Mouse (Mus musculus): Measurements from ENCODE around the gene Magt1.
A peak's percentile ranks its signal among the peaks of the same experiment; 100 is the strongest.
"Not testable (repeated sequence)": the region's sequence is repeated elsewhere in the genome, so short reads cannot be mapped to it uniquely, and the experiment has no call there.

Magt1 gene

GRCm38 (mm10) chrX:106011465-106012159, at the start of gene Magt1:
Gene Magt1, minus strand, starts transcription at chrX:106011906.
- DNase-seq: peak; percentile 89

DNA sequence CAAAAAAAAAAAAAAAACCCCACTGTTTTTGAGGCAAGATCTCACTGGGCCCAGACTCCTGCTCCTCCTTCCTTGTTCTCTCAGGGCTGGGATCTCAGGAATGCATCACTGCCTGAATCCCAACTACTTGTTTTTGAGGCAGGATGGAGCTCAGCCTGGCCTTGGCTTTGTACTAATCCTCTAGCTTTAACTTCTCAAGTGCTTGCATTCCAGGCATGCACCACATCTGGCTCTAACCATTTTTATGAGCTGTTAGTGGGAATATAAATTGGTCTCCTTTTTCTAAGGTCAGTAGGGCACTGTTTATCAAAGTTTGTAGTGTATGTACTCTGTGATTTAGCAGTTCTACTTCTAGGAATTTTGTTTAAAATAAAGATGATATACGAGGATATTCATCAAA, 36.5 kb upstream of the Magt1 start:
- no peak for DNase-seq

DNA sequence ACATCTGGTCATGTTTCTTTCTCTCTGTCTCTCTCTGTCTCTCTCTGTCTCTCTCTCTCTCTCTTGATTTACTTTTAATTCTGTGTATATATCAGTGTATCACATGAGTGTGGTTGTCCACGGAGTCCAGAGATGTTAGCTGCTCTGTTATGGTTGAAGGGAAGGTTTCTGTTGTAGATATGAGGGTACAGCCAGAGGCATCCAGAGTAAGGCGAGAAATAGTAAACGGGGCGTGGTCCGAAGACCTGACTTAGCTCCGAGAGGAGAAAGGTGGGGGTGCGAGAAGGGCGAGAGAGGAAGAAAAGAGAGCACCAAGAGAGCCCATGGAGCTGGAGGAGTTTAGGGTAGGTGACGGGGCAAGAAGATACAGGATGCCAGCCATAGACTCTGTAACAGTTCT, 34.2 kb upstream of the Magt1 start:
- no peak for DNase-seq

DNA sequence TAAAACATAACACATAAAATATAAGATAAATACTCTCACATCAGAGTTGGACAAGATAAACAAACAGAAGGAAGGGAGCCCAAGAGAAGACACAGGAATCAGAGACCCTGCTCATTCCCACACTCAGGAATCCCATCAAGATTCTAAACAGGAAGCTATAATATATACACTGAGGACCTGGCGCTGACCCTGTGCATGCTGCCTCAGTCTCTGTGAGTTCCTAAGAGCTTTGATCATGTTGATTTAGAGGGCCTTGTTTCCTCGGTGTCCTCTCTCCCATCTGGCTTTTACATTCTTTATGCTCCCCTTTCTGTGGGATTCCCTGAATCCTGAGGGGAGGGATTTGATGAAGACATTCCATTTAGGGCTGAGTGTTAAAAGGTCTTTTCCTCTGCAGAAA, 33.7 kb upstream of the Magt1 start:
- no peak for DNase-seq

DNA sequence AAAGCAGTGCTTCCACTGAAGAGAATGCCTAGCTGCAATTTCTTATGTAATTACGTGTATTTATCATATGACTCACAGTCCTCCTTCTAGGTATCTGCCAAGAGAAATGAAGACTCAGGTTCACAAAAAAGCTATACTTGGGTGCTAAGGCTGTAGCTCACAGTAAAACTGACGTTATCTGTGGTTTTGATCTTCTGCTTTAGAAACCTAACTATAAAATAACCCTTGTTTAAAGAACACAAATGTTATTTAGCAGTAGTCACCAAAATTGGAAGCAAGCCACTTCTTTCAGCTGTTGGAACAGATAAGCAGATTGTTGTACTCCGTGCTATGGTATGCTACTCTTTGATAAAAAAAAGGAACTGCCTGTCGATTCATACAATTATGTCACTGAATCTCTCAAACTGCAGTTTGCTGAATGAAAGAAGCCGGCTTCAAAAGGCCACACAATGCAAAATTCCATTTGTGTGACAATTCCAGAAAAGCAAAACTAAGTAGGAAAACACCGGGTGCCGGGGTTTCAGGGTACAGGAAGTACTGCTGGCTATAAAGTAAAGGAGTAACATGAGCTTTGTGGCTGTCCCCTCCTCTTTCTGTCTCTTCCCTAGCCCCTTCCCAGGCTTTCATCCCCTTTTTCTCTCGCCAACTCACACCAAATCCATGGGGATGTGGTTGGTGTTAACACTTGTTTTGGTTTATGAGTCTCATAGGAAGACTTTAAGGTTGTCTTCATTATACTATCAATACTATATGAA, 32.3 kb upstream of the Magt1 start:
- DNase-seq: no peak

DNA sequence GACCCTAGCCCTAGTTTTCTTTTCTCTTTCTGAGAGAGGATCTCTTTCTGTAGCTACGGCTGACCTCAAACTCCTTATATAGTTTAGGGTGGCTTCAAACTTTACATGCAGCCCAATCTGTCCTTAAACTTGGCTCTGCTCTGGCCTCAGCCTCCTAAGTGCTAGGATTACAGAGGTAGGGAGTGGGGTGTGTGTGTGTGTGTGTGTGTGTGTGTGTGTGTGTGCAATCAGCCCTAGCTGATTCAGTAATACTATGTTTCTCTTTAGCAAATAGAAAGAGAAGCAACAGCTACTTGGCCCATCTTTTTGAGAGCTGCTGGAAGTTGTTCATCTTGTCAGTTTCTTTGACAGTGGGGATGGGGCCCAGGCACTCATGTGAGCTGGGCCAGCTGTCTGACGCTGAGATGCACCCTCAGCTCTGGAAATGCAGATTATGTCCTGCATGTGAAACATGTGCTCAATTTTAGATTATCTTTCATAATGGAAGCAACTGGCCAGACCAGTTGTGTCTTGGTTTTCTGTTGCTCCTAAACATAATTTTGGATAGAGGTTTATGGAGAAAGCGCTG, 25.6 kb upstream of the Magt1 start:
- no peak for DNase-seq

- DNase-seq: no peak
Observed at GRCm38 (mm10) chrX:106035727-106036126, 24.0 kb upstream of the Magt1 start.

DNA sequence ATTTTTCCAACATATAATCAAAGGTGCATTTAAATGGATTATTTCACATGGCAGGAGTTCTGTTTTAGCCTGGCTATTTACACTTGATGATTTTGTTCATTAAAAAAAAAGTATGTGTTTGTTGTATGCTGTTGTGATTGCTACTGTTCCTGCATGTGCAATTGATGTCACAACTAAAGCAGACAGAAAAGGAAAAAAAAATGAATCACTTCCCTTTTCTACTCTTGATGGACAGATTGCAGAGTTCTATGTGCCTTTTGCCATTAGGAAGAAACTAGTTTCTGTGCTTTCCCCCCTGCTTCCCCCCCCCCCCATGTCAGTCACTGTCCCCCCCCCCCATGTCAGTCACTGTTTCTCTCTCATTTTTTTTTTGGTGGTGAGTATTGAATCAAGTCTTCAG, 19.4 kb upstream of the Magt1 start:
- DNase-seq: no peak

- DNase-seq: no peak
Observed at GRCm38 (mm10) chrX:106030176-106030575, 18.5 kb upstream of the Magt1 start.

- DNase-seq: no peak
Observed at GRCm38 (mm10) chrX:106027343-106027674, 15.6 kb upstream of the Magt1 start.

DNA sequence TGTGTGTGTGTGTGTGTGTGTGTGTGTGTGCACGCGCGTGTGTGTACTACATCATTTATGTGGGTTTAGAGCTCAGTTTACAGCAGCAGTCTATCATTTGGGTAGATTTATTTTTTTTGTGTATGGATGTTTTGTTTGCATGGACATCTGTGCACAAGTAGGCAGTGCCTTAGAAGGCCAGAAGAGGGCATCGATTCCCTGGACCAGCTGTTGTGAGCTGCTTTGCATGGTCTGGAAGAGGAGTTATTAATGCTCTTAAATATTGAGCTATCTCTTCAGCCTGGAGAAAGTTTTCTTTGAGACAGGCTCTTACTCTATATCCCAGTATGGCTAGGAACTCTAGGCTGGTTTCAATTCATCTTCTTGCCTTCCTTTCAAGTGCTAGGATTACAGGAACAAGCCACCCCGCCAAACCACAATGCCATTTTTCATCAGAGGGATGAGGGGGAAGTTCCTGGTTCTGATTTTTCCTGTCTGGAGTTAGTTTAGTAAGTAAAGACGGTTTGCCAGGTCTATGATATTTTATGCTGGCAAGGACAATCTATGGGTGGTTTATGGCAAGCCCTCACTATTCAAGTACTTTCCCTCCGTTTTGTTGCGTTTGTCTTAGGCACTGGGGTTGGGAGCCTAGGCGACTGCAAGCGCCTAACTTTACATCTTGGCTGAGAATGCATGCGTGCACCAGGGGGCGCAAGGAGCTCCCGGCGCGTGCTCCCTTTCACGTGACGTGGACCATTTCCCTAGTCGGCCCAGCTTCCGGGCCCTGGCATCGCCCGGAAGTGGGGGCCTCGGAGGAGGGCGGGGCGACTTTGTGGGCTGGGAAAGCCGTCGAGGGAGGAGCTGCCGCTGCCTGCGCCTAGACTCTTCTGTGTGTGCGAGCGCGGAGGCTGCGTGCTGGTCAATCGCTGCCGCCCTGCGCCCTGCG, 15.0 kb upstream of the Magt1 start, which contains the start of gene Atp7a:
TSS of gene Atp7a (plus strand) at position 859 of the 925 bp plus-strand sequence.
- DNase-seq: peak; percentile 87

- no peak for DNase-seq
Observed at GRCm38 (mm10) chrX:106017516-106017915, 5.8 kb upstream of the Magt1 start.

- DNase-seq: no peak
Observed at GRCm38 (mm10) chrX:106017102-106017501, 5.4 kb upstream of the Magt1 start.

- peak; percentile 77 for DNase-seq
Observed at GRCm38 (mm10) chrX:106015571-106016322, 4.0 kb upstream of the Magt1 start, which contains the start of gene Cox7b. Gene Cox7b, plus strand, starts transcription at chrX:106015700.

DNA sequence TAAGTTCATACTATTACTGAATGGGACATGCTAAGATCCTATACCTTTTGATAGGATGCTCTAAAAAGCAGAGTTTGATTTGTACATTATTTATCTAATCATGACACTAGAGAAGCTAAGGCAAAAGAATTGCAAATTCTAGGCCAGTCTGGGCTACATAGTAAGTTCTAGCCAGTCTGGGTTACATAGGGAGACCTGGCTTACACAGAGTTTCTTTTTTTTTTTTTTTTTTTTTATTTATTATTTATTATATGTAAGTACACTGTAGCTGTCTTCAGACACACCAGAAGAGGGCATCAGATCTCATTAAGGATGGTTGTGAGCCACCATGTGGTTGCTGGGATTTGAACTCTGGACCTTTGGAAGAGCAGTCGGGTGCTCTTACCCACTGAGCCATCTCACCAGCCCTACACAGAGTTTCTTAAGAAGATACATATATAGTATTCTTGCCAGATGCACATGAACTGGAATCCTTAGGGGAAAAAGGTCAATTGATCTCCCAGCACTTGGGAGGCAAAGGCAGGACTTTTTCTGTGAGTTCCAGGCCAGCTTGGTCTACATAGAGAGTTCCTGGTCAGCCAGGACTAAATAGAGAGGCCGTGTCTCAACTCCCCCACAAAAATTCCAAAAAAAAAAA, 3.2 kb upstream of the Magt1 start:
- DNase-seq: peak; percentile 18

GRCm38 (mm10) chrX:106013217-106013616, 1.5 kb upstream of the Magt1 start:
- DNase-seq: peak; percentile 21

DNA sequence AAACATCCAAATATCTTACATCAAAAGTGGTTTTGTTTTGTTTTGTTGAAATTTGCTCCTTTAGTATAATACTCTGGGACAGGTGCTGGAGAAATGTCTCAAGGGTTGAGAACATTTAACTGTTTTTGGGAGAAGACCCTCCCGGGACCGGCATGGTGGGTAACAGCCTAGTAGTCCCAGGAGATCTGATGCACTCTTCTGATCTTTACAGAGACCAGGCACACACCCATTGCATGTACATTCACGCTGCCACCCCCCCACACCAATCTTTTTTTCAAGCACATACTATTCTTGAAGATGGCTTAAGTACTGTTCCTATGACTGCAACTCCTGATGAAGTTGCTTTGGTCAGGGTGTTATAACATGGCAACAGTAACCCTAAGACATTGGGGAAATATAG, 853 bp upstream of the Magt1 start:
- DNase-seq: peak; percentile 26

DNA sequence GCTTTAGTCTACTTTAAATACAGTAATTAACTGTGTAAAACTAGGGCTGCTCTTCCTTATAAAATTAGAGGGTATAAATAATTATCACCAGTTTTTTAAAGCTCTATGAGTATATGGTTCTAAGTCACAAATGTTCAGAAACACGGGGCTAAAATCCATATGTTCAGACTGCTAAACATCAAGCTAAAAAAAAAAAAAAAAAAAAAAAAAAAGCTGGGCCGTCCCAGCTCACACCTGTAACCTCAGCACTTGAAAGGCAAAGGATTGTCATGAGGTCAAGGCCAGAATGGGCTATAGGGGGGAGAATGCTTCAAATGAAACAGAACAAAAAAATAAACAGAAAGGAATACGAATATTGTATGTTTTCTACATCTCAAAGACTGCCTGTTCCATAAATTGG, 944 bp downstream of the Magt1 start:
- no peak for DNase-seq

DNA sequence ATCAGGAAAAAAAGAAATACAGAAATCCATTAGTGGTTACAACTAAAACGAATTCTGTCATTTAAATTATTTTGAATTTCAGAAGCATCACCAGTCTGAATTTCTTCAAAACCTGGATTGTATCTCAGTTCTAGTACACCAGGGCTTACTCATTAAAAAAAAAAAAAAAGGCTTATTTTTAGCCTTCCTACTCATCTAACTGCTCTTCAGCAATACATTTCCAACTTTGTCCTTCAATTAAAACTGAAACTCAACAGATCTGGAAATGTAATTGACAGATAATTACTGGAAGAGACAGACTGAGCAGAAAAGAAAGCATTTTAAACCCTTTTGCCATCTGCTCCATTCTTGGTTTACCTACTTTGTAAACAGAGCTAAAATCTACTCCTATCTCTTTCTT, 10.1 kb downstream of the Magt1 start:
- no peak for DNase-seq

- DNase-seq: not testable (repeated sequence)
Observed at GRCm38 (mm10) chrX:105957091-105957490, 54.6 kb downstream of the Magt1 start.

DNA sequence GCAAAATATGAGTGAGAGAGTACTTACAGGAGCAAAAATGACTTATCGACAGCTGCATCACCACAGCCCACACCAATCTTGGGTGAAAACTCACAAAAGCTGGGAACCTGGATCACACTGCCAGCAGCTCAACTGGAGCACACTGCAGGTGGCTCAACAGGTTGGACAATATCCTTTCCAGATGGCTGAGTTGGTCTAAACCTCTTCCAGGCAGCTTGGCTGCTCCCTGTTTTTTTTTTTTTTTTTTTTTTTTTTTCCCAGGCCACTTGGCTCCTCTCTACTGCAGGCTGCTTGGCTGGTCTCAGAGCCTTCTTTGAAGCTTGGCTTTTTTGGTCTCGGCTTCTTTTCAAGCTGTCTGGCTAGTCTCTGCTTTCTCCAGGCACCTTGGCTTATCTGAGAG, 57.7 kb downstream of the Magt1 start:
- DNase-seq: peak; percentile 42

DNA sequence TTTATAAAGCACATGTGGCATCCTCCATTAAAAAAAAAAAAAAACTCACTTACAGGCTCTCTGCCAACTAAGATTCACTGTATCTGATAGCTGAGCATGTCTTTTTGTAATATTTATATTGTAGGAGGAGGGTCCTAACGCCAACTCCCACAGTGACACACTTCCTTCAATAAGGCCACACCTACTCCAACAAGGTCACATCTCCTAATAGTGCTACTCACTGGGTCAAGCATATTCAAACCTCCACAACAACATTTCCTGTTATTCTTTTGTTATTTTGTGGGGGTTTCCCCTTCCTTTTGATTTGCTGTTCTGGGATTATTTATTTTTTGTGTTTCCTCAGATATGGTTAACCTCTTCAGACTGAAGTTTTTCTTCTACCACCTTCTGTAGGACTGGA, 65.3 kb downstream of the Magt1 start:
- DNase-seq: no peak
